Mouse (Mus musculus) bone marrow, adult 2 months (tissue): ENCODE measurements around the gene Ssrp1. TPM values are rescaled to one million over a fixed set of nuclear protein-coding genes. Genes with fewer than 3 reads are reported as not detected.

ENCODE experiments used
- H3K27ac ChIP-seq: fragments of 200-500 bp; 2 replicates; pipeline ENCODE4 v1.5.1; 2012; ENCODE audit warnings: low read depth, mild to moderate bottlenecking, control low read depth, inconsistent platforms, low read length; ENCODE audit not compliant: control insufficient read depth, poor library complexity, insufficient read depth
- H3K4me1 ChIP-seq: fragments of 200-500 bp; 2 replicates; pipeline ENCODE4 v1.6.1; 2011; ENCODE audit warnings: low read length; ENCODE audit not compliant: control insufficient read depth, insufficient read depth
- H3K4me3 ChIP-seq: fragments of 200-500 bp; replicated peaks from 2 replicates; pipeline ENCODE3; 2011; ENCODE audit warnings: mild to moderate bottlenecking, low read depth, low read length, control low read depth; ENCODE audit not compliant: control insufficient read depth
- CTCF ChIP-seq: fragments of 200-500 bp; IDR thresholded peaks from 2 replicates; pipeline ENCODE4 v1.5.1; 2011; ENCODE audit warnings: low read length, control low read depth; ENCODE audit not compliant: control insufficient read depth, insufficient read depth
- POLR2A ChIP-seq: fragments of 200-500 bp; IDR thresholded peaks from 2 replicates; pipeline ENCODE4 v1.6.1; 2011; ENCODE audit warnings: low read depth, mild to moderate bottlenecking, control low read depth, low read length, borderline replicate concordance; ENCODE audit not compliant: control insufficient read depth
- WGBS: fragments of 180-500 bp; shearing (Covaris S2); methylation state at CpG from one replicate; pipeline ENCODE4 v1.1.7; 2018; 5-methylcytosine and 5-hydroxymethylcytosine counted together
- polyA plus RNA-seq: library from polyadenylated mRNA; stranded (reverse); fragments of >200 nt; gene quantifications from 2 replicates; pipeline ENCODE4 v1.2.4, GENCODE M21; 2011; ENCODE audit warnings: low replicate concordance; ENCODE audit not compliant: missing spikeins, insufficient read depth, insufficient read length

Ssrp1 gene
- polyA plus RNA-seq, 1 experiment: 170 TPM

DNA sequence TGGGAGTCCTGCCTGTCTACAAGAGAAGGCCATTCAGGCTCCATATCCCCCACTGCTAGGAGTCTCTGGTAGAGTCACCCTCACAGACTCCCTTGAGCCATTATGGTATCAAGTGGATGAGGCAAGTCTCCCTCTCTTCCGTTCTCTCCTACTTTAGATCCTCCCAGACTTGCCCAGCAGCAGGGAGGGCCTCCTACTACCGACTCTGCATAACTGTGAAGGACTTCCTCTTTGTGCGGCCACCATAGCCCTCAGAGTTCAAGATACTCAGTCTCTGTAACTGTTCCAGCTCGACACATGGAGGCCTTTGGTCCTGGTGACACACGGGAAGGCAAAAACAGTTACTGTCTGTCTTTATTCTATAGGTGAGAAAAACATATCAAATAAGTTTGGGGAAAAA, 9.8 kb upstream of the Ssrp1 start:
- WGBS: 3% methylated on average over 5 of the region's 5 CpGs
- Histone ChIP-seq H3K4me1 (peaks cover 13% of the 10 kb centered on the region), H3K27ac (peak overlapping the region; percentile 55; the same call in 1 of the 2 replicates), H3K4me3 (no peak overlapping the region)
- TF ChIP-seq CTCF (no peak), POLR2A (no peak)

GRCm38 (mm10) chr2:85029897-85030296, 7.1 kb upstream of the Ssrp1 start:
- Histone ChIP-seq H3K4me1 (peaks cover 15% of the 10 kb centered on the region), H3K4me3 (no peak overlapping the region), H3K27ac (no peak overlapping the region)
- no peak for TF ChIP-seq CTCF
- no peak for TF ChIP-seq POLR2A
- 25% methylated on average over 6 of the region's 6 CpGs for WGBS

GRCm38 (mm10) chr2:85030989-85031388, 6.0 kb upstream of the Ssrp1 start:
- peaks cover 15% of the 10 kb centered on the region for H3K4me1 ChIP-seq
- 16% methylated on average over 6 of the region's 6 CpGs for WGBS
- TF ChIP-seq POLR2A (no peak), CTCF (no peak)
- no peak overlapping the region for H3K27ac ChIP-seq
- no peak overlapping the region for H3K4me3 ChIP-seq

DNA sequence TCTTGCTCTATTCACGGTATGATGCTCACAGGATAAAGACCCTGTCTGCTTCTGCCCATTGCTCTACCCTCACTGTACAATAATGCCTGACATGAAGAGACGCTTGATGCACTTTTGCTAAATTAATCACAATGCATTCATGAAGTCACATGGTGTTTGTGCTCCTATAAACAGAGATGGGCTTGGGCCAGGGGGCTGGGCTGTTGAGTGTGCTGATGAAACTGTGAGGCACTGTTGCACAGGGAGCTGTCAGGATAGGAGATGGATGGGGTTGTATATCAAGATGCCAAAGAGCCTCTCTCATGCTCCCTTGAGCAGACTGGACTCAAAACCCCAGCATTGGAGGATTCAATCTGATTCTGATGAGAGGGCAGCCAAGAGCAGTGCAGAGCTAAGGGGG, 3.9 kb upstream of the Ssrp1 start:
- TF ChIP-seq CTCF (no peak), POLR2A (no peak)
- H3K27ac ChIP-seq: no peak overlapping the region
- WGBS: 71% methylated on average over 2 of the region's 2 CpGs
- H3K4me3 ChIP-seq: no peak overlapping the region
- peaks cover 7% of the 10 kb centered on the region for H3K4me1 ChIP-seq

GRCm38 (mm10) chr2:85034169-85034568, 2.9 kb upstream of the Ssrp1 start:
- no peak overlapping the region; the same call in 1 of the 2 replicates for H3K27ac ChIP-seq
- peaks cover 7% of the 10 kb centered on the region for H3K4me1 ChIP-seq
- 1% methylated on average over 7 of the region's 7 CpGs for WGBS
- H3K4me3 ChIP-seq: no peak overlapping the region
- no peak for TF ChIP-seq CTCF
- no peak for TF ChIP-seq POLR2A

DNA sequence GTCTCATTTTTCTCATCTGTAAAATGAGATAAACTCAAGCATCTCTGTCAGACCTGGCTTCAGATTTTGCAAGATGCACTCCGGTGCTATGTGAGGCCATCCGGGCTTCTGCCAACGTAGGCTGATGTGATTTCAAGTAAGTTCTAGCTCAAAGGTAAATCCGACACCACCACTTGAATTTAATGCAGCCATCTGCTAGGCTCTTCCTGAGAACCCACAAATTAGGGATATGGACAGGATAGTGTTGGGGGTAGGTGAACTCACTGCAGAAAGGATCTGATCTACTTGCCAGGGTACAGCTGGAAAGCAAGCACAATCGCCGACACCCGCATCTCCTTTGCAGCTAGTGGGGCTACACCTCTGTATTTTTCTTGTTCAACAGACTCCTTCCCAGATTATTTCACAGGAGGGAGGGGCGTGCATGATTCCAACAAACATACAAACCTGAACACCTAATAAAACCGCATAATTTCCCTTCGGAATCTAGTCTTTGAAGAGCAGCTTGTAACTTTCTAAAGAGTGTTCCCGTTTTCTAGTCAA, 457 bp upstream of the Ssrp1 start:
- Histone ChIP-seq H3K27ac (no peak overlapping the region), H3K4me3 (peak overlapping the region; percentile 95), H3K4me1 (peaks cover 2% of the 10 kb centered on the region; the same call in 1 of the 2 replicates)
- 6% methylated on average over 11 of the region's 11 CpGs for WGBS
- TF ChIP-seq CTCF (no peak), POLR2A (no peak)

DNA sequence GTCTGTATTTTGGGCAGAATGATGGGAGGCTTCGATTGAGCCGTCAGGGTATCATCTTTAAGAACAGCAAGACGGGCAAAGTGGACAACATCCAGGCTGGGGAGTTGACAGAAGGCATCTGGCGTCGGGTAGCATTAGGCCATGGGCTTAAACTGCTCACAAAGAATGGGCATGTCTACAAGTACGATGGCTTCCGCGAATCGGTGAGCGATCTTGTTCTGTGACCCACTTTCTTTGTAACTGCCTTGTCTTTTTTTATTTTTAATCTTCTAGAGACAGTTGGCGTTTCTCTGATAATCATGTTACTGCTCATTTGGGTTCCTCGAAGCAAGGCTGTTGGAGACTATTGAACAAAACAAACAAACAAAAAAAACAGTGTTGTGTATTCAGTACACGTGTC, 1.3 kb downstream of the Ssrp1 start:
- TF ChIP-seq POLR2A (no peak), CTCF (no peak)
- Histone ChIP-seq H3K27ac (no peak overlapping the region), H3K4me3 (peak overlapping the region; percentile 38), H3K4me1 (peaks cover 2% of the 10 kb centered on the region; the same call in 1 of the 2 replicates)
- 75% methylated on average over 13 of the region's 13 CpGs for WGBS

DNA sequence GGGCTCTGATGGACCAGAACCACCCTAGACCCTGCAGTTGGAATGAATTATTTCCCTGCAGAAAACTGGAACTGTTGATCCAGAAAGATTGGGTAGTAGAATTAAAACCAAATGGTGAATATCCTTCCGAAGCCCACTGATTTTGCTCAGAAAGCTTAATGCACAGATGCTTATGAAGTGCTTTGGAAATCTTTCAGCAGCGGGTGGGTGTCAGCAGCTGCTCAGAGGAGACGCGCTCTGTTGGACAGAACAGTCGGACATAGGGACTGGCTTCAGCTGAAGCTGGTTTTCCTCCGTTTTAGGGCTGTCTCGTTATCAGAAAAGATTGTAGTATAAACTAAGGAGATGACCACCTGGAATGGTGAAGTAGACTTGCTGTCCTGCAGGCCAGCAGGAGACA, 6.6 kb downstream of the Ssrp1 start:
- TF ChIP-seq CTCF (no peak), POLR2A (no peak)
- H3K27ac ChIP-seq: peak overlapping the region; percentile 57
- H3K4me3 ChIP-seq: no peak overlapping the region
- no peaks in the 10 kb centered on the region; the same call in 1 of the 2 replicates for H3K4me1 ChIP-seq
- WGBS: 88% methylated on average over 7 of the region's 7 CpGs

DNA sequence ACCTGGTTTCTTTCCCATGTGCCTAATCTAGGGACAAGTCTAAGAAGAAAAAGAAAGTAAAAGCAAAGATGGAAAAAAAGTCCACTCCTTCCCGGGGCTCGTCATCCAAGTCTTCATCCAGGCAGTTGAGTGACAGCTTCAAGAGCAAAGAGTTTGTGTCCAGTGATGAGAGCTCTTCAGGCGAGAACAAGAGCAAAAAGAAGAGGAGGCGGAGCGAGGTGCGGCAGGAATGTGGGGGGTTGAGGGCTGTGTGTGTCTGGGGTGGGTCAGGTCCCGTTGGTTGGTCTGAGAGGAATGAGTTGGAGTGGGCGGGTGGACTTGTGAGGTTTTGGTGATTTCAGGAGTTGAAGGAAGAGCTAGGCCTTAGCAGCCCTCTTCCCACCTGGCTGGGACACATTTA, 9.2 kb downstream of the Ssrp1 start:
- TF ChIP-seq POLR2A: no peak
- TF ChIP-seq CTCF: no peak
- Histone ChIP-seq H3K4me1 (no peaks in the 10 kb centered on the region; the same call in 1 of the 2 replicates), H3K4me3 (no peak overlapping the region), H3K27ac (no peak overlapping the region)
- WGBS: 93% methylated on average over 8 of the region's 8 CpGs
